Mouse (Mus musculus) olfactory bulb, adult 2 months (tissue): ENCODE results near the gene Triap1.

ENCODE experiments used
- CTCF ChIP-seq: fragments of 200-500 bp; IDR thresholded peaks from 2 replicates; pipeline ENCODE4 v1.5.1; 2012; ENCODE audit warnings: low read depth, mild to moderate bottlenecking, low read length, moderate library complexity; ENCODE audit not compliant: insufficient read depth
- POLR2A ChIP-seq: fragments of 200-500 bp; IDR thresholded peaks from 2 replicates; pipeline ENCODE4 v1.6.1; 2012; ENCODE audit warnings: mild to moderate bottlenecking, low read depth, low read length, moderate library complexity; ENCODE audit not compliant: insufficient read depth

- TF ChIP-seq CTCF (no peak), POLR2A (no peak)
Measured at GRCm38 (mm10) chr5:115326256-115326831, 14.7 kb upstream of the Triap1 start.
